Mouse (Mus musculus) neural tube, embryonic 10.5 days (tissue): ENCODE results near the gene Rrp9.
"Not testable (repeated sequence)": the region's sequence is repeated elsewhere in the genome, so short reads cannot be mapped to it uniquely, and the experiment has no call there.

Experiments used
- DNase-seq: peaks from one replicate; pipeline ENCODE4 v3.0.0-alpha.2; 2017; ENCODE audit warnings: low spot score; ENCODE audit errors: extremely low spot score

Gene Rrp9

GRCm38 (mm10) chr9:106473081-106473752, 2.5 kb upstream of the Rrp9 start:
- no peak for DNase-seq

GRCm38 (mm10) chr9:106473753-106474105, 2.0 kb upstream of the Rrp9 start:
- DNase-seq: no peak

GRCm38 (mm10) chr9:106474456-106474855, 1.3 kb upstream of the Rrp9 start:
- peak; percentile 80 for DNase-seq

- no peak for DNase-seq
Measured at GRCm38 (mm10) chr9:106475046-106475445, 717 bp upstream of the Rrp9 start.

- DNase-seq: no peak
Measured at GRCm38 (mm10) chr9:106476002-106476923, 500 bp downstream of the Rrp9 start.

GRCm38 (mm10) chr9:106476924-106477484, 1.2 kb downstream of the Rrp9 start, which contains the start of gene Parp3:
Gene Parp3, minus strand, starts transcription at chr9:106476949.
- peak; percentile 97 for DNase-seq

GRCm38 (mm10) chr9:106477649-106478048, 1.9 kb downstream of the Rrp9 start:
- no peak for DNase-seq

- no peak for DNase-seq
Measured at GRCm38 (mm10) chr9:106478101-106478500, 2.3 kb downstream of the Rrp9 start.

- no peak for DNase-seq
Measured at GRCm38 (mm10) chr9:106480541-106480940, 4.8 kb downstream of the Rrp9 start.

GRCm38 (mm10) chr9:106481075-106481474, 5.3 kb downstream of the Rrp9 start:
- no peak for DNase-seq

GRCm38 (mm10) chr9:106481676-106482075, 5.9 kb downstream of the Rrp9 start:
- DNase-seq: no peak

- DNase-seq: no peak
Measured at GRCm38 (mm10) chr9:106482578-106483115, 6.9 kb downstream of the Rrp9 start.

GRCm38 (mm10) chr9:106483136-106483535, 7.4 kb downstream of the Rrp9 start:
- DNase-seq: no peak

GRCm38 (mm10) chr9:106483606-106484005, 7.8 kb downstream of the Rrp9 start:
- DNase-seq: no peak

- no peak for DNase-seq
Measured at GRCm38 (mm10) chr9:106485076-106485475, 9.3 kb downstream of the Rrp9 start.

GRCm38 (mm10) chr9:106487602-106488001, 11.8 kb downstream of the Rrp9 start:
- not testable (repeated sequence) for DNase-seq

- DNase-seq: no peak
Measured at GRCm38 (mm10) chr9:106499667-106500066, 23.9 kb downstream of the Rrp9 start, which contains the start of gene Iqcf1. Gene Iqcf1, plus strand, starts transcription at chr9:106499967.

- no peak for DNase-seq
Measured at GRCm38 (mm10) chr9:106501846-106502245, 26.1 kb downstream of the Rrp9 start.

GRCm38 (mm10) chr9:106504246-106504645, 28.5 kb downstream of the Rrp9 start:
- DNase-seq: no peak

- no peak for DNase-seq
Measured at GRCm38 (mm10) chr9:106509356-106509755, 33.6 kb downstream of the Rrp9 start.

- no peak for DNase-seq
Measured at GRCm38 (mm10) chr9:106512729-106513450, 37.1 kb downstream of the Rrp9 start.
